Mouse (Mus musculus) kidney, postnatal 0 days (tissue): ENCODE results near the gene Itga1. TPM values are rescaled to one million over a fixed set of nuclear protein-coding genes. Genes with fewer than 3 reads are reported as not detected.

Experiments used
- ATAC-seq: fragments of 200-750 bp; cut with Nextera tagmentation; replicated peaks from 2 replicates; pipeline ENCODE4 v1.8.0; 2017; ENCODE audit warnings: low read depth, moderate number of reproducible peaks, moderate TSS enrichment, moderate library complexity; ENCODE audit not compliant: low FRiP score
- DNase-seq: peaks from one replicate; pipeline ENCODE4 v3.0.0-alpha.2; 2016; ENCODE audit warnings: low spot score
- H3K27ac ChIP-seq: fragments of 300-500 bp; sonication (generic); 2 replicates; pipeline ENCODE4 v1.5.1; 2014; ENCODE audit warnings: mild to moderate bottlenecking
- H3K27me3 ChIP-seq: fragments of 300-500 bp; sonication (generic); 2 replicates; pipeline ENCODE4 v1.6.1; 2014; ENCODE audit warnings: low read length, mixed read lengths; ENCODE audit not compliant: insufficient read depth
- H3K36me3 ChIP-seq: fragments of 300-500 bp; sonication (generic); 2 replicates; pipeline ENCODE4 v1.6.1; 2014; ENCODE audit warnings: low read length, mixed read lengths; ENCODE audit not compliant: insufficient read depth
- H3K4me1 ChIP-seq: fragments of 300-500 bp; sonication (generic); replicated peaks from 2 replicates; pipeline ENCODE4 v1.6.1; 2014; ENCODE audit warnings: antibody characterized with exemption, low read length, mixed read lengths; ENCODE audit not compliant: insufficient read depth
- H3K4me2 ChIP-seq: fragments of 300-500 bp; sonication (generic); 2 replicates; pipeline ENCODE4 v1.6.1; 2014; ENCODE audit warnings: mild to moderate bottlenecking, low read length, moderate library complexity, mixed read lengths
- H3K4me3 ChIP-seq: fragments of 300-500 bp; sonication (generic); replicated peaks from 2 replicates; pipeline ENCODE4 v1.5.1; 2014; ENCODE audit warnings: low read depth, low read length
- H3K9ac ChIP-seq: fragments of 300-500 bp; sonication (generic); 2 replicates; pipeline ENCODE4 v1.6.1; 2014; ENCODE audit warnings: low read depth, low read length
- H3K9me3 ChIP-seq: fragments of 300-500 bp; sonication (generic); replicated peaks from 2 replicates; pipeline ENCODE4 v1.6.1; 2016; ENCODE audit warnings: low read length, inconsistent platforms, mixed read lengths
- CTCF ChIP-seq: IDR thresholded peaks from 2 replicates; pipeline ENCODE4 v1.5.1; 2016; ENCODE audit warnings: antibody characterized with exemption, low read depth, mild to moderate bottlenecking, moderate library complexity
- WGBS: fragments of 180-500 bp; shearing (Covaris S2); extraction: QIAGEN DNeasy Blood & Tissue Kit; methylation state at CpG from one replicate; pipeline ENCODE4 v1.1.7; 2014; 5-methylcytosine and 5-hydroxymethylcytosine counted together
- polyA plus RNA-seq: library from polyadenylated mRNA; unstranded; fragments of >200 nt; fragmentation: Nextera tagmentation; extraction: Ambion mirVana; gene quantifications from 2 replicates; pipeline ENCODE4 v1.2.1, GENCODE M21; 2015

The Itga1 gene
- polyA plus RNA-seq, 1 experiment from 2014 or later = 27.1 TPM

- Histone ChIP-seq H3K9me3 (no peaks in the 10 kb centered on the region), H3K4me1 (no peaks in the 10 kb centered on the region), H3K4me2 (peak overlapping the region; percentile 81), H3K27me3 (no peaks in the 10 kb centered on the region), H3K36me3 (no peaks in the 10 kb centered on the region), H3K4me3 (peak overlapping the region; percentile 79), H3K9ac (peak overlapping the region; percentile 81), H3K27ac (peak overlapping the region; percentile 95)
- TF ChIP-seq CTCF = no peak
- no peak for ATAC-seq
- WGBS = 26% methylated on average over 11 of the region's 11 CpGs
- peak; percentile 28 for DNase-seq
Observed at GRCm38 (mm10) chr13:115100381-115101177, 1.2 kb downstream of the Itga1 start.

- DNase-seq = no peak
- H3K4me2 ChIP-seq = peak overlapping the region; percentile 81
- H3K9me3 ChIP-seq = no peaks in the 10 kb centered on the region
- H3K4me3 ChIP-seq = peak overlapping the region; percentile 79; the same call in 1 of the 2 replicates
- H3K27me3 ChIP-seq = no peaks in the 10 kb centered on the region
- no peak overlapping the region for H3K27ac ChIP-seq
- no peak for ATAC-seq
- TF ChIP-seq CTCF = no peak
- no peak overlapping the region; the same call in 1 of the 2 replicates for H3K9ac ChIP-seq
- WGBS = 48% methylated on average over 9 of the region's 9 CpGs
- H3K4me1 ChIP-seq = no peaks in the 10 kb centered on the region
- H3K36me3 ChIP-seq = no peaks in the 10 kb centered on the region
Observed at GRCm38 (mm10) chr13:115099381-115099780, 2.4 kb downstream of the Itga1 start.

- H3K4me1 ChIP-seq = no peaks in the 10 kb centered on the region
- no peak overlapping the region for H3K27ac ChIP-seq
- H3K36me3 ChIP-seq = no peaks in the 10 kb centered on the region
- no peak overlapping the region for H3K9ac ChIP-seq
- no peak for ATAC-seq
- no peaks in the 10 kb centered on the region for H3K9me3 ChIP-seq
- WGBS = 54% methylated on average over 3 of the region's 3 CpGs
- TF ChIP-seq CTCF = no peak
- no peak overlapping the region for H3K4me3 ChIP-seq
- H3K4me2 ChIP-seq = peak overlapping the region; percentile 3; the same call in 1 of the 2 replicates
- no peak for DNase-seq
- no peaks in the 10 kb centered on the region for H3K27me3 ChIP-seq
Observed at GRCm38 (mm10) chr13:115098227-115098626, 3.5 kb downstream of the Itga1 start.

GRCm38 (mm10) chr13:115096965-115097364 is 4.8 kb downstream of the Itga1 start:
- H3K36me3 ChIP-seq = no peaks in the 10 kb centered on the region
- ATAC-seq = no peak
- TF ChIP-seq CTCF = no peak
- no peak overlapping the region for H3K4me3 ChIP-seq
- H3K9me3 ChIP-seq = no peaks in the 10 kb centered on the region
- WGBS = 49% methylated on average over 5 of the region's 5 CpGs
- no peak overlapping the region for H3K9ac ChIP-seq
- no peak overlapping the region for H3K27ac ChIP-seq
- H3K27me3 ChIP-seq = no peaks in the 10 kb centered on the region
- DNase-seq = no peak
- no peaks in the 10 kb centered on the region for H3K4me1 ChIP-seq
- no peak overlapping the region for H3K4me2 ChIP-seq

GRCm38 (mm10) chr13:115096216-115096615 is 5.5 kb downstream of the Itga1 start:
- H3K9ac ChIP-seq = no peak overlapping the region
- no peak for ATAC-seq
- no peaks in the 10 kb centered on the region for H3K9me3 ChIP-seq

GRCm38 (mm10) chr13:115095392-115095791 is 6.4 kb downstream of the Itga1 start:
- no peaks in the 10 kb centered on the region for H3K36me3 ChIP-seq
- peaks cover 5% of the 10 kb centered on the region for H3K4me1 ChIP-seq
- H3K4me2 ChIP-seq = no peak overlapping the region
- H3K4me3 ChIP-seq = no peak overlapping the region
- H3K9ac ChIP-seq = no peak overlapping the region
- H3K27me3 ChIP-seq = no peaks in the 10 kb centered on the region
- peak; percentile 34; the same call in 1 of the 2 replicates for TF ChIP-seq CTCF
- no peak overlapping the region for H3K27ac ChIP-seq
- no peak for DNase-seq
- 87% methylated on average over 2 of the region's 2 CpGs for WGBS
- no peak for ATAC-seq
- H3K9me3 ChIP-seq = no peaks in the 10 kb centered on the region

More at GRCm38 (mm10) chr13:115096216-115096615, 5.5 kb downstream of the Itga1 start:
- TF ChIP-seq CTCF = no peak
- H3K27ac ChIP-seq = no peak overlapping the region
- H3K36me3 ChIP-seq = no peaks in the 10 kb centered on the region
- WGBS = 17% methylated on average over 2 of the region's 2 CpGs
- no peak for DNase-seq
- peaks cover under 1% of the 10 kb centered on the region for H3K4me1 ChIP-seq
- H3K27me3 ChIP-seq = no peaks in the 10 kb centered on the region
- H3K4me3 ChIP-seq = no peak overlapping the region
- H3K4me2 ChIP-seq = no peak overlapping the region
